Mouse (Mus musculus): Measurements from ENCODE around the gene Psmd13. TPM values are rescaled to one million over a fixed set of nuclear protein-coding genes. Genes with fewer than 3 reads are reported as not detected.

Gene Psmd13
- 100 to 1,000 TPM; 232 to 235 TPM for polyA plus RNA-seq (2017; shearing (Covaris generic))

GRCm38 (mm10) chr7:140881696-140882468, at the start of gene Psmd13, which contains the start of gene Sirt3:
Psmd13 (plus strand) TSS chr7:140881968.
Sirt3 (minus strand) TSS chr7:140882309.

DNA sequence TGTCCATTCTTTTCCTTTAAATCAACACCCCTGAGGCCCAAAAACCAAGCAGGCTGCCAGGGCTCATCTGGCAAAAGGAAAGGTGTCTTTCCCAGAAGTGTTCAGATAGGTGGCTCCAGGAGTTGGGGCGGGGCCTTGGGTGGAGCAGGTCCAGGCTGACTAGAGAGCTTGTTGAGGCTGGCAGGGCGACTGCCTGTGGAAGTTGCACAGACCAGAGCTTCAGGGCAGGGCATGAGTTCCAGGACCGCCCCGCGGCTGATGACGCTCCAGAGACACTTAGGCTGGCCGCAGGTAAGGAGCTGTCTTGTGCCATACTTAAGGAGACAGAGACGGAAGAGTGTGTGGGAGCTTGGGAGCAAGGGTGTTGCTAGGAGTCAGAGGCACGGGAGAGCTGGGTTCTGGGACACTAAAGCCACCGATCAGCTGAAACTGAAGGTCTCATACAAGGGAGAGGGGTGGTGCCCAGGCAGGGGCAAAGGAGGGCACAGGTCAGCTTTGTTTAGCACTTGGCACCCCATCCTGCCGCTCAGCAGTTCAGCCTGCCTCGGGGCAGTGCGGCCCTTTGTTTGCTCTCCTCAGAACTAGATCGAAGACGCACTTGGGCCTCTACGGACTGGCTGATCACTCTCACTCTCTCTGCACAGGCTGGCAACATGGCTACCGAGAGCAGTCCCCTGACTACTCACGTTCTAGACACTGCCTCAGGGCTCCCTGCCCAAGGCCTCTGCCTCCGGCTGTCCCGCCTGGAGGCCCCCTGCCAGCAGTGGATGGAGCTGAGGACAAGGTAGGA, 46.6 kb upstream of the Psmd13 start, which contains the start of gene Urah:
Urah (plus strand) TSS at position 51 of the 790 bp plus-strand sequence.

GRCm38 (mm10) chr7:140844905-140845665, 36.7 kb upstream of the Psmd13 start, which contains the start of gene Scgb1c1:
Scgb1c1 (plus strand) TSS chr7:140845547.

GRCm38 (mm10) chr7:140847755-140848580, 33.8 kb upstream of the Psmd13 start, which contains the start of gene Odf3:
Odf3 (plus strand) TSS chr7:140847805.

GRCm38 (mm10) chr7:140855860-140856784, 25.6 kb upstream of the Psmd13 start, which contains the start of gene Gm45785:
Gm45785 (minus strand) TSS chr7:140856331.

DNA sequence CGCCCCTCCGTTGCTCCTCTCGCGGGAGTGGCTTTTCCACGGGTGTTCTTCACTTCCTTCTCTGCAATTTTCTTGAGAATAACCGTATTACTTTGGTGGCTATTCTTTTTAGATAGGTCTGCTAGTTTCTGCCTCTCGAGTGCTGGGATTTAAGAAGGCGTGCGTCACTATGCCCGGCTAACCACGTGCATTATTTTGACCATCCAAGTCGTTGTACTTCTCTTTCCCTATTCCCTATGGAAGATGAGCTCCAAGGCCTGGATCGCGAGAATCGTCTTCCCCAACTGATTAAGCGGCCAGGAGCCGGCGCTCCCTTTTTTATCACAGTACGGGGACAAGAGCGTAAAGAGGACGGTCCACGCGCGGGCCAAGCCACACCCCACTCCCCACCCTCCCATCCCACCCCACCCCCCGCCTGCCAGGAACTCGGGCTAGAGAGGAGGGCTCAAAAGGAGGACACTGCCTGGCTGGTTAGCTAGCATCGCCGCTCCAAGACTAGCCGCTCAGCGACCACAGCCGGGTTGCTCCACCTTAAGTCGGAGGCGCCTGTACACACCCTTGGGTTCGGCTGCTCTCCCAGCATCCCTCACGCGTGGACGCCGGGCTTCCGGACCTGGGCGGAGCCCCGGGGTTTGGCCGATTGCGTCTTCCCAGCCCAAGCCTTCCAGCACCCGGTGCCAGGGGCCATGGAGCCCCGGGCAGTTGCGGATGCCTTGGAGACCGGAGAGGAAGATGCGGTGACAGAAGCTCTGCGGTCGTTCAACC, 24.8 kb upstream of the Psmd13 start, which contains the start of gene Ric8a:
Ric8a (plus strand) TSS at position 173 of the 765 bp plus-strand sequence.

DNA sequence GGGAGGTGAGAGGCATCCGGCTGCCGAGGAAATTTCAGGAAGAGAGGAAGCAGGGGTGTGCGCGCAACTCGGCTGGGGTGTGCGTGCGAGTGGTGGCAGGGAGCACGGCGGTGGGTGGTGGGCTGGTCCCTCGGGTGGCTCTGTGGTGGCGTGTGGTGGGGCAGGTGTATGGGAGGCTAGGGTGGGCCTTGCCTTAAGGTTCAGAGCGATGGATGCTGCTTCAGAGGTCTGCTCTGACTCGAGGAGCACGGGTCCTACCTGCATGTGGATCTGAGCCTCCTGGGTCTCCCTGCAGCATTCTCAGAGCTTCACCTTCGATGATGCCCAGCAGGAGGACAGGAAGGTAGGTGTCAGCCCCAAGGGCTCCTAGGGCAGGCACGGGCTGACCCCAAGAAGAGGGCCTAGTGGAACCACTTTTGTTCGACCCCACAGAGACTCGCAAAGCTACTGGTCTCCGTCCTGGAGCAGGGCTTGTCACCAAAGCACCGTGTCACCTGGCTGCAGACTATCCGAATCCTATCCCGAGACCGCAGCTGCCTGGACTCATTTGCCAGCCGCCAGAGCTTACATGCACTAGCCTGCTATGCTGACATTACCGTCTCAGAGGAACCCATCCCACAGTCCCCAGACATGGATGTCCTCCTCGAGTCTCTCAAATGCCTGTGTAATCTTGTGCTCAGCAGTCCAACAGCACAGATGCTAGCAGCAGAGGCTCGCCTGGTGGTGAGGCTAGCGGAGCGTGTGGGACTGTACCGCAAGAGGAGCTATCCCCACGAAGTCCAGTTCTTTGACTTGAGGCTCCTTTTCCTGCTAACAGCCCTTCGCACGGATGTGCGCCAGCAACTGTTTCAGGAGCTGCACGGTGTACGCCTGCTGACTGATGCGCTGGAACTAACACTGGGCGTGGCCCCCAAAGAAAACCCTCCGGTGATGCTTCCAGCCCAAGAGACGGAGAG, 23.9 kb upstream of the Psmd13 start, which contains the start of gene Bet1l:
Bet1l (minus strand) TSS at position 28 of the 956 bp plus-strand sequence.

DNA sequence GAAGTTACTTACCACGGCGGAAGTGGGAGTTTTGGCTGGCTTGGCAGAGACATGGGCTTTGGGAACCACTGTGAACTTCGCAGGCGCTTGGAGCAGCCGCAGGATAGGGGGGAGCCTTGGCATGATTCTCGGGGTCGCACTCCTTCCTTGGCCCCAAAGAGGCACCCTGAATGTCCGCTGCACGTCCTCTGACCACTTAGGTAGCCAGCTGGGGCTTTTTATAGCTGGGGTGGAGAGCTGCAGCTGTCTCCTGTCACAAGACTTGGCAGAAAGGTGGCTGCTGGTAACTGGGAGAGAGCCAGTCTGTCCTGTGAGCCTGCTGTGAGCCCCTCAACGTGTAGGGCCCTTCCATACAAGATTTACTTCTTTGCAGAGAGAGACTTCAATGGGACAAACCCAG, 18.5 kb downstream of the Psmd13 start, which contains the start of gene Cox8b:
Cox8b (minus strand) TSS at position 227 of the 400 bp plus-strand sequence.

GRCm38 (mm10) chr7:140920418-140921029, 38.8 kb downstream of the Psmd13 start, which contains the start of gene Nlrp6:
Nlrp6 (plus strand) TSS chr7:140920902.

DNA sequence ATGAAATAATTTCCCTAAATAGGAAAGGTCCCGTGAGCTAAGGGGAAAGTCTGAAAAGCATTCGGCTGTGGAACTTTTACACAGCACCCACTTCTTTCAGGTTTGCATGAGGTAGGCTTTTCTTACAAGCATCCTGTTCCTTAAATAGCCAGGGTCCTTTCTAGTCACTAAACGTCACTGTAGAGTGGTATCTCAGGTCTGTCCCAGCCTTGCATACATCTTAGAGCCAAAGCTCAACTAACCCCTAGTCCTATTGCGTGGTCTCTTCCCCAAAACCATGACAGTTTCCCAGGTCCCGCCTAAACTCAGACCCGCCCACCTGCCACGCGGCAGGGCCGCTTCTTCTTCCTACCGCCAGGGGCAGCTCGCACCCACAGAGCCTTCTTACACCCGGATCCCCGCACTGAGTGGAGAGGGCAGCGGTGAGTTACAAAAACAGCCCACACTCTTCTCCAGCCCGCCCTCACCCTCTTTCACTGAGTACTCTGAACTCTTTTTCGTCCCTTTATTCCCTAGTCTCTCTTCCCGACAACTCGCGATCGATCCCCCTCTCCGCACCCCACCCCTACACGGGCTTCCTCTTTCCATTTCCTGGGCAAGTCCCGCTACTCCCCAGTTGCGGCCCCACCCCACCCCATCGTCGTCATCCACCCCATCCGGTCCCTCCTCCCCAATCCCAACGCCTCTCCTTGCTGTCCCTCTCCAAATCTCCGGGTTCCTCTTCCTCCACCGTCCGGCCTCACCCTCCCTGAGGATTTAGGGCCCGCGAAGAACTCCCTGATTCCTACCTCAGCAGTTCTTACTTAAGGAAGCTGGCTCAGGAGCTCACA, 59.7 kb downstream of the Psmd13 start, which contains the start of gene Pgghg:
Pgghg (plus strand) TSS at position 170 of the 830 bp plus-strand sequence.

Other genes starting within 250 kb of the Psmd13 start
- not detected for gene Olfr53, start 235.5 kb upstream of the Psmd13 start, polyA plus RNA-seq (2017; shearing (Covaris generic))
- gene Olfr539, start 222.0 kb upstream of the Psmd13 start, polyA plus RNA-seq (2017; shearing (Covaris generic)), result under 1 TPM; 0.10 to 0.14 TPM
- under 1 TPM; 0.04 to 0.07 TPM for gene Olfr45, start 200.0 kb upstream of the Psmd13 start, polyA plus RNA-seq (2017; shearing (Covaris generic))
- gene Olfr541, start 184.7 kb upstream of the Psmd13 start, polyA plus RNA-seq (2017; shearing (Covaris generic)), result under 1 TPM in 1 of 2 experiments, not detected in 1; 0.34 TPM
- under 1 TPM in 1 of 2 experiments, not detected in 1; 0.26 TPM for gene Cyp2e1, start 118.2 kb upstream of the Psmd13 start, polyA plus RNA-seq (2017; shearing (Covaris generic))
- 1 to 10 TPM in 1 of 2 experiments, under 1 TPM in 1; 0.32 to 1.6 TPM for gene Syce1, start 94.1 kb upstream of the Psmd13 start, polyA plus RNA-seq (2017; shearing (Covaris generic))
- under 1 TPM; 0.11 to 0.17 TPM for gene Zfp941, start 59.8 kb upstream of the Psmd13 start, polyA plus RNA-seq (2017; shearing (Covaris generic))
- not detected for gene Urah, start 47.0 kb upstream of the Psmd13 start, polyA plus RNA-seq (2017; shearing (Covaris generic))
- gene Scgb1c1, start 36.4 kb upstream of the Psmd13 start, polyA plus RNA-seq (2017; shearing (Covaris generic)), result not detected
- gene Odf3, start 34.2 kb upstream of the Psmd13 start, polyA plus RNA-seq (2017; shearing (Covaris generic)), result not detected
- gene Gm45785, start 25.6 kb upstream of the Psmd13 start, polyA plus RNA-seq (2017; shearing (Covaris generic)), result under 1 TPM in 1 of 2 experiments, not detected in 1; 0.43 TPM
- gene Ric8a, start 25.0 kb upstream of the Psmd13 start, polyA plus RNA-seq (2017; shearing (Covaris generic)), result 100 to 1,000 TPM; 101 to 128 TPM
- 10 to 100 TPM; 46.6 to 46.7 TPM for gene Bet1l, start 24.4 kb upstream of the Psmd13 start, polyA plus RNA-seq (2017; shearing (Covaris generic))
- gene Sirt3, start 341 bp downstream of the Psmd13 start, polyA plus RNA-seq (2017; shearing (Covaris generic)), result 10 to 100 TPM in 1 of 2 experiments, 1 to 10 TPM in 1; 4.9 to 10.0 TPM
- not detected for gene Cox8b, start 18.5 kb downstream of the Psmd13 start, polyA plus RNA-seq (2017; shearing (Covaris generic))
- gene Nlrp6, start 38.9 kb downstream of the Psmd13 start, polyA plus RNA-seq (2017; shearing (Covaris generic)), result under 1 TPM in 1 of 2 experiments, not detected in 1; 0.24 TPM
- 10 to 100 TPM; 20.0 to 39.9 TPM for gene Pgghg, start 59.4 kb downstream of the Psmd13 start, polyA plus RNA-seq (2017; shearing (Covaris generic))
- under 1 TPM in 1 of 2 experiments, not detected in 1; 0.57 TPM for gene Ifitm5, start 68.3 kb downstream of the Psmd13 start, polyA plus RNA-seq (2017; shearing (Covaris generic))
- not detected for gene Gm45717, start 74.0 kb downstream of the Psmd13 start, polyA plus RNA-seq (2017; shearing (Covaris generic))
- 100 to 1,000 TPM in 1 of 2 experiments, 10 to 100 TPM in 1; 67.1 to 119 TPM for gene Ifitm2, start 74.0 kb downstream of the Psmd13 start, polyA plus RNA-seq (2017; shearing (Covaris generic))
- 10 to 100 TPM in 1 of 2 experiments, 1 to 10 TPM in 1; 2.5 to 20.2 TPM for gene Ifitm1, start 85.3 kb downstream of the Psmd13 start, polyA plus RNA-seq (2017; shearing (Covaris generic))
- gene Ifitm3, start 128.8 kb downstream of the Psmd13 start, polyA plus RNA-seq (2017; shearing (Covaris generic)), result 10 to 100 TPM; 14.6 to 31.5 TPM
- 1 to 10 TPM in 1 of 2 experiments, under 1 TPM in 1; 0.75 to 1.2 TPM for gene Ifitm6, start 136.0 kb downstream of the Psmd13 start, polyA plus RNA-seq (2017; shearing (Covaris generic))
- gene Gm17387, start 147.2 kb downstream of the Psmd13 start, polyA plus RNA-seq (2017; shearing (Covaris generic)), result not detected
- gene B4galnt4, start 179.1 kb downstream of the Psmd13 start, polyA plus RNA-seq (2017; shearing (Covaris generic)), result 10 to 100 TPM in 1 of 2 experiments, 1 to 10 TPM in 1; 9.9 to 21.4 TPM
- 100 to 1,000 TPM; 238 to 385 TPM for gene Pkp3, start 196.2 kb downstream of the Psmd13 start, polyA plus RNA-seq (2017; shearing (Covaris generic))
- 100 to 1,000 TPM; 176 to 187 TPM for gene Sigirr, start 218.6 kb downstream of the Psmd13 start, polyA plus RNA-seq (2017; shearing (Covaris generic))
- not detected for gene Ano9, start 235.8 kb downstream of the Psmd13 start, polyA plus RNA-seq (2017; shearing (Covaris generic))
- gene Ptdss2, start 240.4 kb downstream of the Psmd13 start, polyA plus RNA-seq (2017; shearing (Covaris generic)), result 10 to 100 TPM; 17.3 to 22.2 TPM